Mouse (Mus musculus): ENCODE measurements at regions not wholly inside any gene's neighbourhood (a gene's known extent, or its start where the extent isn't known, plus 50 kb on each side); places are given as distances from the start of the nearest gene placed in this dataset.

GRCm38 (mm10) chr12:65594075-65594474, 368.8 kb downstream of the Wdr20rt start:
- no peaks in the 10 kb centered on the region for H3K4me1 ChIP-seq (replicated peaks)
- no peak overlapping the region for H3K4me2 ChIP-seq
- no peaks in the 10 kb centered on the region for H3K27me3 ChIP-seq (replicated peaks)
- H3K4me3 ChIP-seq: no peak overlapping the region
- H3K9ac ChIP-seq: no peak overlapping the region
- WGBS: 78% methylated on average over 3 of the region's 3 CpGs
- no peak for ATAC-seq (ENCODE audit: insufficient number of reproducible peaks, low FRiP score)
- no peaks in the 10 kb centered on the region for H3K36me3 ChIP-seq
- no peaks in the 10 kb centered on the region for H3K9me3 ChIP-seq (replicated peaks)
- no peak overlapping the region for H3K27ac ChIP-seq (ENCODE audit: poor library complexity, severe bottlenecking)

GRCm38 (mm10) chr12:65644232-65644631, 418.9 kb downstream of the Wdr20rt start:
- Histone ChIP-seq H3K4me3 (no peak overlapping the region), H3K36me3 (no peaks in the 10 kb centered on the region), H3K27ac (ENCODE audit: poor library complexity, severe bottlenecking) (no peak overlapping the region), H3K4me1 (replicated peaks) (no peaks in the 10 kb centered on the region), H3K4me2 (no peak overlapping the region), H3K9me3 (replicated peaks) (no peaks in the 10 kb centered on the region), H3K9ac (no peak overlapping the region), H3K27me3 (replicated peaks) (no peaks in the 10 kb centered on the region)
- ATAC-seq (ENCODE audit: insufficient number of reproducible peaks, low FRiP score): no peak
- 57% methylated on average over 1 of the region's 1 CpGs for WGBS

GRCm38 (mm10) chr12:65656772-65657171, 431.5 kb downstream of the Wdr20rt start:
- H3K4me1 ChIP-seq (replicated peaks): no peaks in the 10 kb centered on the region
- no peak overlapping the region for H3K4me2 ChIP-seq
- H3K36me3 ChIP-seq: no peaks in the 10 kb centered on the region
- 0 out of 2 replicates have a peak, but pooled peaks cover 4% of the 10 kb centered on the region for H3K9me3 ChIP-seq (replicated peaks)
- ATAC-seq (ENCODE audit: insufficient number of reproducible peaks, low FRiP score): no peak
- no peaks in the 10 kb centered on the region for H3K27me3 ChIP-seq (replicated peaks)
- no peak overlapping the region for H3K4me3 ChIP-seq
- no peak overlapping the region for H3K9ac ChIP-seq
- no peak overlapping the region for H3K27ac ChIP-seq (ENCODE audit: poor library complexity, severe bottlenecking)
- 74% methylated on average over 1 of the region's 1 CpGs for WGBS

GRCm38 (mm10) chr12:65671673-65672072, 446.4 kb downstream of the Wdr20rt start:
- Histone ChIP-seq H3K9ac (no peak overlapping the region), H3K36me3 (no peaks in the 10 kb centered on the region), H3K27ac (ENCODE audit: poor library complexity, severe bottlenecking) (no peak overlapping the region), H3K9me3 (replicated peaks) (no peaks in the 10 kb centered on the region), H3K4me2 (no peak overlapping the region), H3K4me3 (no peak overlapping the region), H3K27me3 (replicated peaks) (no peaks in the 10 kb centered on the region), H3K4me1 (replicated peaks) (no peaks in the 10 kb centered on the region)
- WGBS: 39% methylated on average over 1 of the region's 1 CpGs
- no peak for ATAC-seq (ENCODE audit: insufficient number of reproducible peaks, low FRiP score)

- WGBS: 76% methylated on average over 2 of the region's 2 CpGs
- no peak overlapping the region for H3K27ac ChIP-seq (ENCODE audit: poor library complexity, severe bottlenecking)
- H3K9me3 ChIP-seq (replicated peaks): no peaks in the 10 kb centered on the region
- H3K4me2 ChIP-seq: no peak overlapping the region
- no peaks in the 10 kb centered on the region for H3K27me3 ChIP-seq (replicated peaks)
- ATAC-seq (ENCODE audit: insufficient number of reproducible peaks, low FRiP score): no peak
- no peaks in the 10 kb centered on the region for H3K4me1 ChIP-seq (replicated peaks)
- H3K36me3 ChIP-seq: no peaks in the 10 kb centered on the region
- H3K4me3 ChIP-seq: no peak overlapping the region
- H3K9ac ChIP-seq: no peak overlapping the region
These were observed 447.9 kb downstream of the Wdr20rt start for GRCm38 (mm10) chr12:65673193-65673592.

- H3K9me3 ChIP-seq (replicated peaks): no peaks in the 10 kb centered on the region
- 75% methylated on average over 1 of the region's 1 CpGs for WGBS
- no peaks in the 10 kb centered on the region for H3K36me3 ChIP-seq
- H3K9ac ChIP-seq: no peak overlapping the region
- no peak for ATAC-seq (ENCODE audit: insufficient number of reproducible peaks, low FRiP score)
- no peak overlapping the region for H3K4me3 ChIP-seq
- no peak overlapping the region for H3K4me2 ChIP-seq
- H3K27me3 ChIP-seq (replicated peaks): no peaks in the 10 kb centered on the region
- H3K27ac ChIP-seq (ENCODE audit: poor library complexity, severe bottlenecking): no peak overlapping the region
- H3K4me1 ChIP-seq (replicated peaks): no peaks in the 10 kb centered on the region
These were observed 449.8 kb downstream of the Wdr20rt start for GRCm38 (mm10) chr12:65674916-65675660.

- Histone ChIP-seq H3K9me3 (replicated peaks) (no peaks in the 10 kb centered on the region), H3K27ac (ENCODE audit: poor library complexity, severe bottlenecking) (no peak overlapping the region), H3K36me3 (no peaks in the 10 kb centered on the region), H3K27me3 (replicated peaks) (no peaks in the 10 kb centered on the region), H3K4me2 (no peak overlapping the region), H3K4me3 (no peak overlapping the region), H3K9ac (no peak overlapping the region), H3K4me1 (replicated peaks) (no peaks in the 10 kb centered on the region)
- no peak for ATAC-seq (ENCODE audit: insufficient number of reproducible peaks, low FRiP score)
- 59% methylated on average over 2 of the region's 2 CpGs for WGBS
These were observed 455.0 kb downstream of the Wdr20rt start for GRCm38 (mm10) chr12:65680335-65680734.

GRCm38 (mm10) chr12:65681826-65682225, 456.5 kb downstream of the Wdr20rt start:
- no peak for ATAC-seq (ENCODE audit: insufficient number of reproducible peaks, low FRiP score)
- WGBS: 79% methylated on average over 6 of the region's 6 CpGs
- H3K9ac ChIP-seq: no peak overlapping the region
- no peak overlapping the region for H3K27ac ChIP-seq (ENCODE audit: poor library complexity, severe bottlenecking)
- no peaks in the 10 kb centered on the region for H3K4me1 ChIP-seq (replicated peaks)
- H3K27me3 ChIP-seq (replicated peaks): no peaks in the 10 kb centered on the region
- H3K4me2 ChIP-seq: no peak overlapping the region
- H3K4me3 ChIP-seq: no peak overlapping the region
- no peaks in the 10 kb centered on the region for H3K36me3 ChIP-seq
- no peaks in the 10 kb centered on the region for H3K9me3 ChIP-seq (replicated peaks)

- Histone ChIP-seq H3K9ac (no peak overlapping the region), H3K4me2 (no peak overlapping the region), H3K36me3 (no peaks in the 10 kb centered on the region), H3K27ac (ENCODE audit: poor library complexity, severe bottlenecking) (no peak overlapping the region), H3K9me3 (replicated peaks) (no peaks in the 10 kb centered on the region), H3K4me3 (no peak overlapping the region), H3K4me1 (replicated peaks) (no peaks in the 10 kb centered on the region), H3K27me3 (replicated peaks) (no peaks in the 10 kb centered on the region)
- no peak for ATAC-seq (ENCODE audit: insufficient number of reproducible peaks, low FRiP score)
- WGBS: 48% methylated on average over 1 of the region's 1 CpGs
These were observed 479.7 kb downstream of the Wdr20rt start for GRCm38 (mm10) chr12:65704985-65705384.

- Histone ChIP-seq H3K4me1 (replicated peaks) (no peaks in the 10 kb centered on the region), H3K36me3 (no peaks in the 10 kb centered on the region), H3K27me3 (replicated peaks) (no peaks in the 10 kb centered on the region), H3K9me3 (replicated peaks) (no peaks in the 10 kb centered on the region), H3K4me3 (no peak overlapping the region), H3K27ac (ENCODE audit: poor library complexity, severe bottlenecking) (no peak overlapping the region), H3K4me2 (no peak overlapping the region), H3K9ac (no peak overlapping the region)
- ATAC-seq (ENCODE audit: insufficient number of reproducible peaks, low FRiP score): no peak
- WGBS: 76% methylated on average over 2 of the region's 2 CpGs
These were observed 487.0 kb downstream of the Wdr20rt start for GRCm38 (mm10) chr12:65712304-65712703.

Measured in heart, embryonic 12.5 days (tissue).